Mouse (Mus musculus) brain, embryonic 14.5 days (tissue): ENCODE results near the gene Ube2e1.

Experiments
- CTCF ChIP-seq: fragments of 200-500 bp; IDR thresholded peaks from 2 replicates; pipeline ENCODE4 v1.5.1; 2012; ENCODE audit warnings: inconsistent platforms, mild to moderate bottlenecking, moderate library complexity, borderline replicate concordance; ENCODE audit not compliant: insufficient read depth, insufficient read length; ENCODE audit errors: extremely low read depth
- POLR2A ChIP-seq: fragments of 200-500 bp; IDR thresholded peaks from 2 replicates; pipeline ENCODE4 v1.6.1; 2012; ENCODE audit warnings: mild to moderate bottlenecking, inconsistent platforms, borderline replicate concordance; ENCODE audit not compliant: poor library complexity, insufficient read depth, insufficient read length, severe bottlenecking; ENCODE audit errors: extremely low read depth

- TF ChIP-seq POLR2A (no peak), CTCF (no peak)
These were observed 21.3 kb upstream of the Ube2e1 start for GRCm38 (mm10) chr14:18352934-18353333.
